Mouse (Mus musculus): ENCODE results near the gene H2al1d.

DNA sequence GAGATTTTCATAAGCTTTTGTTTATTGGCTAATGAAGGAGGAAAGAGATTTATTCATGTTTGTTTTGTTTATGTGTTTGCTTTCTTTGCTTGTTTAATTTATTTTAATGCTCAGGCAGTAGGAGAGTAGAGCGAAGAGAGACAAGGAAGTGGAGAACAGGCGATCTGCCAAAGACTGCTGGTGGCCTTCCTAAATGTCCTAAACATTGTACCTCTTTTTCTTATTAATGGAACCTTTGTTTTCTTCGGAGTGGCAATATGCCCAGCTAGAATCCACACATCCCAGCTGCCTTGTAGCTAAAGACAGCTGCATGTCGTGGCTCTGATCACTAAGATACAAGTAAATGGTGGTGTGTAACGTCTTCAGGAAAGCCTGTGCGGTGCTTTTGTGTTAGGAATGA lies 31.5 kb upstream of the H2al1d start:
- TF ChIP-seq EP300 (IDR thresholded peaks at IDR 0.05; ENCODE audit: low read length) (no peak), POLR2AphosphoS2 (IDR thresholded peaks at IDR 0.05; ENCODE audit: low read depth, low read length) (no peak), USF1 (IDR thresholded peaks at IDR 0.05; ENCODE audit: low read depth, low read length) (no peak), POLR2A (IDR thresholded peaks at IDR 0.05; ENCODE audit: low read depth, low read length) (no peak), SMC3 (IDR thresholded peaks at IDR 0.05; ENCODE audit: low read depth, low read length) (no peak), RCOR1 (conservative IDR thresholded peaks at IDR 0.05; ENCODE audit: low read depth, low read length) (no peak), CTCF (conservative IDR thresholded peaks at IDR 0.05 in 1 of 2, IDR thresholded peaks at IDR 0.05 in 1 of 2; ENCODE audit: low read depth in 2 of 2, low read length in 2 of 2) (no peak), GABPA (IDR thresholded peaks at IDR 0.05; ENCODE audit: insufficient replicate concordance, low read depth, low read length) (no peak), NELFE (IDR thresholded peaks at IDR 0.05; ENCODE audit: low read depth, low read length) (no peak), TBP (conservative IDR thresholded peaks at IDR 0.05; ENCODE audit: low read depth, low read length) (no peak), CHD2 (IDR thresholded peaks at IDR 0.05; ENCODE audit: low read length) (no peak)
